Mouse (Mus musculus) CH12.LX (cell line): ENCODE results near the gene Ptprk.

Source experiments
- CTCF ChIP-seq, 2 experiments: IDR thresholded peaks in 1 of 2; conservative IDR thresholded peaks in 1 of 2; 2 replicates each; pipeline ENCODE4 v1.5.1; 2011 to 2012; ENCODE audit warnings: low read depth in 2 of 2, low read length in 2 of 2, improper control_type of control experiment in 1 of 2, inconsistent platforms in 1 of 2, mild to moderate bottlenecking in 1 of 2, moderate library complexity in 1 of 2
- E2F4 ChIP-seq: IDR thresholded peaks from 2 replicates; pipeline ENCODE4 v1.6.1; 2011; ENCODE audit warnings: low read depth, low read length, improper control_type of control experiment; ENCODE audit not compliant: insufficient replicate concordance
- USF1 ChIP-seq: IDR thresholded peaks from 2 replicates; pipeline ENCODE4 v1.6.1; 2014; ENCODE audit warnings: low read depth, mild to moderate bottlenecking, inconsistent platforms, low read length, improper control_type of control experiment

GRCm38 (mm10) chr10:28396520-28396915 lies 321.9 kb downstream of the Ptprk start:
- TF ChIP-seq E2F4 = no peak
- no peak for TF ChIP-seq USF1
- TF ChIP-seq CTCF (conservative IDR thresholded peaks at IDR 0.05 in 1 of 2, IDR thresholded peaks at IDR 0.05 in 1 of 2; ENCODE audit: low read depth in 2 of 2, low read length in 2 of 2) = no peak
